Mouse (Mus musculus) olfactory bulb, adult 2 months (tissue): Measurements from ENCODE around the gene Daam2.

Source experiments
- CTCF ChIP-seq: fragments of 200-500 bp; IDR thresholded peaks from 2 replicates; pipeline ENCODE4 v1.5.1; 2012; ENCODE audit warnings: low read depth, mild to moderate bottlenecking, low read length, moderate library complexity; ENCODE audit not compliant: insufficient read depth
- POLR2A ChIP-seq: fragments of 200-500 bp; IDR thresholded peaks from 2 replicates; pipeline ENCODE4 v1.6.1; 2012; ENCODE audit warnings: mild to moderate bottlenecking, low read depth, low read length, moderate library complexity; ENCODE audit not compliant: insufficient read depth

GRCm38 (mm10) chr17:49434236-49434635 lies 129.9 kb downstream of the Daam2 start:
- no peak for TF ChIP-seq CTCF
- TF ChIP-seq POLR2A: no peak
